Mouse (Mus musculus): ENCODE measurements at regions not wholly inside any gene's neighbourhood (a gene's known extent, or its start where the extent isn't known, plus 50 kb on each side); places are given as distances from the start of the nearest gene placed in this dataset.
"Not testable (repeated sequence)": the region's sequence is repeated elsewhere in the genome, so short reads cannot be mapped to it uniquely, and the experiment has no call there.

- Histone ChIP-seq H3K27me3 (no peaks in the 10 kb centered on the region), H3K36me3 (no peaks in the 10 kb centered on the region), H3K9ac (replicated peaks) (no peak overlapping the region), H3K9me3 (no peaks in the 10 kb centered on the region), H3K4me2 (replicated peaks) (no peak overlapping the region), H3K27ac (no peak overlapping the region), H3K4me3 (replicated peaks) (no peak overlapping the region), H3K4me1 (replicated peaks) (no peaks in the 10 kb centered on the region)
- ATAC-seq: no peak
- 85% methylated on average over 4 of the region's 4 CpGs for WGBS
Measured at GRCm38 (mm10) chrX:129034236-129034635, 715.3 kb upstream of the Diaph2 start.

GRCm38 (mm10) chrX:129056408-129056807 is 693.1 kb upstream of the Diaph2 start:
- not testable (repeated sequence) for H3K27ac ChIP-seq; H3K9ac ChIP-seq (replicated peaks); H3K36me3 ChIP-seq; H3K27me3 ChIP-seq; H3K4me3 ChIP-seq (replicated peaks); H3K4me1 ChIP-seq (replicated peaks); H3K9me3 ChIP-seq; ATAC-seq; H3K4me2 ChIP-seq (replicated peaks)
- 65% methylated on average over 1 of the region's 1 CpGs for WGBS

GRCm38 (mm10) chrX:129095809-129096208 is 653.7 kb upstream of the Diaph2 start:
- not testable (repeated sequence) for H3K36me3 ChIP-seq; ATAC-seq; H3K4me2 ChIP-seq (replicated peaks); H3K4me1 ChIP-seq (replicated peaks); H3K9ac ChIP-seq (replicated peaks); H3K27me3 ChIP-seq; H3K27ac ChIP-seq; H3K4me3 ChIP-seq (replicated peaks); H3K9me3 ChIP-seq
- WGBS: 53% methylated on average over 1 of the region's 1 CpGs

- H3K4me3 ChIP-seq (replicated peaks): no peak overlapping the region
- no peaks in the 10 kb centered on the region for H3K9me3 ChIP-seq
- no peaks in the 10 kb centered on the region for H3K36me3 ChIP-seq
- H3K4me1 ChIP-seq (replicated peaks): no peaks in the 10 kb centered on the region
- 0 out of 2 replicates have a peak, but pooled peaks have one; percentile 20 for ATAC-seq
- H3K4me2 ChIP-seq (replicated peaks): no peak overlapping the region
- 49% methylated on average over 2 of the region's 2 CpGs for WGBS
- H3K9ac ChIP-seq (replicated peaks): no peak overlapping the region
- H3K27ac ChIP-seq: no peak overlapping the region
- H3K27me3 ChIP-seq: no peaks in the 10 kb centered on the region
Measured at GRCm38 (mm10) chrX:129098348-129098747, 651.2 kb upstream of the Diaph2 start.

GRCm38 (mm10) chrX:129102285-129102684 is 647.3 kb upstream of the Diaph2 start:
- no peak overlapping the region for H3K4me3 ChIP-seq (replicated peaks)
- H3K4me2 ChIP-seq (replicated peaks): no peak overlapping the region
- no peaks in the 10 kb centered on the region for H3K4me1 ChIP-seq (replicated peaks)
- H3K9ac ChIP-seq (replicated peaks): no peak overlapping the region
- no peak for ATAC-seq
- no peaks in the 10 kb centered on the region for H3K9me3 ChIP-seq
- no peak overlapping the region for H3K27ac ChIP-seq
- no peaks in the 10 kb centered on the region for H3K36me3 ChIP-seq
- WGBS: 91% methylated on average over 6 of the region's 6 CpGs
- H3K27me3 ChIP-seq: no peaks in the 10 kb centered on the region

GRCm38 (mm10) chrX:129103239-129103638 is 646.3 kb upstream of the Diaph2 start:
- no peaks in the 10 kb centered on the region for H3K27me3 ChIP-seq
- ATAC-seq: no peak
- H3K4me2 ChIP-seq (replicated peaks): no peak overlapping the region
- H3K9ac ChIP-seq (replicated peaks): no peak overlapping the region
- no peaks in the 10 kb centered on the region for H3K9me3 ChIP-seq
- H3K36me3 ChIP-seq: no peaks in the 10 kb centered on the region
- H3K4me1 ChIP-seq (replicated peaks): no peaks in the 10 kb centered on the region
- H3K4me3 ChIP-seq (replicated peaks): no peak overlapping the region
- 82% methylated on average over 4 of the region's 4 CpGs for WGBS
- no peak overlapping the region for H3K27ac ChIP-seq
